Mouse (Mus musculus): ENCODE measurements at regions not wholly inside any gene's neighbourhood (a gene's known extent, or its start where the extent isn't known, plus 50 kb on each side); places are given as distances from the start of the nearest gene placed in this dataset.

GRCm38 (mm10) chr10:37615926-37616691, 477.4 kb upstream of the Marcks start:
- H3K27ac ChIP-seq (ENCODE audit: low read depth, low read length), result no peak overlapping the region
- no peaks in the 10 kb centered on the region for H3K27me3 ChIP-seq (ENCODE audit: control insufficient read depth, insufficient read depth, low read length)
- WGBS, result 68% methylated on average over 4 of the region's 4 CpGs
- ATAC-seq (ENCODE audit: low FRiP score) (0 out of 2 replicates have a peak, but pooled peaks have one; percentile 19), DNase-seq (ENCODE audit: low spot score, missing footprints) (peak; percentile 82)
- no peak overlapping the region for H3K4me3 ChIP-seq (ENCODE audit: low read depth, low read length)
- H3K4me1 ChIP-seq (ENCODE audit: control insufficient read depth, insufficient read depth, low read length), result peaks cover 3% of the 10 kb centered on the region; the same call in 1 of the 2 replicates
- H3K9ac ChIP-seq (ENCODE audit: low read length), result no peak overlapping the region
- H3K4me2 ChIP-seq, result no peak overlapping the region
- no peaks in the 10 kb centered on the region for H3K36me3 ChIP-seq (ENCODE audit: control insufficient read depth, insufficient read depth, low read length)
- no peaks in the 10 kb centered on the region for H3K9me3 ChIP-seq (ENCODE audit: control insufficient read depth, low read length)

DNA sequence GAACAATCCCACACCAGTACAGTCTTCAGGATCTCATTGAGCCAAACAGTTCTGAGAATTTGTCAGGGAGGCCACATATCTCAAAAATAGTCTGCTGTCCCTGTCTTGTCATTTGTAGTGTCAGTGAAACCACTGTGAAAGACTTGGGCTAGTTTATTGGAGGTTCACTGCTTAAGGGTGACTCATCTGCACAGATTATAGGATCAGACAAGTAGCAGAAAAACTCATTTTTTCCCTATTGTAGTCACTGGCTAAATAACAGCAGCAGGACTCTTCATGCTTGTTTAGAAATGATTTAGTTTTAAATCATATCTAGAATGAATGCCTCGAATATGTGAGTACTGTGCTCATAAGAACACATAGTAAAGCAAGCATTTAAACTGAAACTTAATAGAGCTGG, 475.2 kb upstream of the Marcks start:
- no peaks in the 10 kb centered on the region for H3K27me3 ChIP-seq (ENCODE audit: control insufficient read depth, insufficient read depth, low read length)
- no peaks in the 10 kb centered on the region for H3K9me3 ChIP-seq (ENCODE audit: control insufficient read depth, low read length)
- H3K9ac ChIP-seq (ENCODE audit: low read length), result no peak overlapping the region
- peaks cover 3% of the 10 kb centered on the region; the same call in 1 of the 2 replicates for H3K4me1 ChIP-seq (ENCODE audit: control insufficient read depth, insufficient read depth, low read length)
- no peak overlapping the region for H3K4me3 ChIP-seq (ENCODE audit: low read depth, low read length)
- peak; percentile 59 for DNase-seq (ENCODE audit: low spot score, missing footprints)
- H3K27ac ChIP-seq (ENCODE audit: low read depth, low read length), result no peak overlapping the region
- H3K4me2 ChIP-seq, result no peak overlapping the region
- no peaks in the 10 kb centered on the region for H3K36me3 ChIP-seq (ENCODE audit: control insufficient read depth, insufficient read depth, low read length)
- no peak for ATAC-seq (ENCODE audit: low FRiP score)
- WGBS, result 70% methylated on average over 1 of the region's 1 CpGs

DNA sequence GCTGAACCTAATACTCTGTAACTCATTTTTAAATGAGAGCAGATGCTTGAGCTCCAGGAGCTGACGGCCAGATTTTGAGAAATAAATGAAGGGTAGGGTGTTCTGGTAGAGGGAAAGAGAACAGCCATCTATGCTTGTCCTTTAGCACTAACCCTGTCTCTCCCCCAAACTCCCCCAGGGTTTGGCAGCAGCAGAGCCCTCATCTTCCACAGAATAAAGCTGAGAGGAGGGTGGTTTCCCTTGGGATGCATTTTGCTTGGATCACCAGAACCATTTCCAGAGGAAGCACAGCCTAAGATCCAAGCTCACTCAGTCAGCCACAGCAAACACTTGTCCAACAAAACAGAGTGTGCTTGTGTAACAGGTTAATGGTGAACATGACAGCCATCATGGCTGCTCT, 464.8 kb upstream of the Marcks start:
- ATAC-seq (ENCODE audit: low FRiP score) (no peak), DNase-seq (ENCODE audit: low spot score, missing footprints) (peak; percentile 47)
- H3K4me2 ChIP-seq, result no peak overlapping the region
- no peaks in the 10 kb centered on the region for H3K9me3 ChIP-seq (ENCODE audit: control insufficient read depth, low read length)
- H3K27ac ChIP-seq (ENCODE audit: low read depth, low read length), result no peak overlapping the region
- 72% methylated on average over 1 of the region's 1 CpGs for WGBS
- H3K9ac ChIP-seq (ENCODE audit: low read length), result no peak overlapping the region
- no peak overlapping the region for H3K4me3 ChIP-seq (ENCODE audit: low read depth, low read length)
- H3K4me1 ChIP-seq (ENCODE audit: control insufficient read depth, insufficient read depth, low read length), result no peaks in the 10 kb centered on the region
- H3K27me3 ChIP-seq (ENCODE audit: control insufficient read depth, insufficient read depth, low read length), result no peaks in the 10 kb centered on the region
- H3K36me3 ChIP-seq (ENCODE audit: control insufficient read depth, insufficient read depth, low read length), result no peaks in the 10 kb centered on the region

- Histone ChIP-seq H3K4me1 (ENCODE audit: control insufficient read depth, insufficient read depth, low read length) (no peaks in the 10 kb centered on the region), H3K36me3 (ENCODE audit: control insufficient read depth, insufficient read depth, low read length) (no peaks in the 10 kb centered on the region), H3K27ac (ENCODE audit: low read depth, low read length) (no peak overlapping the region), H3K4me2 (no peak overlapping the region), H3K4me3 (ENCODE audit: low read depth, low read length) (no peak overlapping the region), H3K9me3 (ENCODE audit: control insufficient read depth, low read length) (no peaks in the 10 kb centered on the region), H3K9ac (ENCODE audit: low read length) (no peak overlapping the region), H3K27me3 (ENCODE audit: control insufficient read depth, insufficient read depth, low read length) (no peaks in the 10 kb centered on the region)
- ATAC-seq (ENCODE audit: low FRiP score), result no peak
- 82% methylated on average over 2 of the region's 2 CpGs for WGBS
- no peak for DNase-seq (ENCODE audit: low spot score, missing footprints)
These were observed 464.2 kb upstream of the Marcks start for GRCm38 (mm10) chr10:37602936-37603335.

DNA sequence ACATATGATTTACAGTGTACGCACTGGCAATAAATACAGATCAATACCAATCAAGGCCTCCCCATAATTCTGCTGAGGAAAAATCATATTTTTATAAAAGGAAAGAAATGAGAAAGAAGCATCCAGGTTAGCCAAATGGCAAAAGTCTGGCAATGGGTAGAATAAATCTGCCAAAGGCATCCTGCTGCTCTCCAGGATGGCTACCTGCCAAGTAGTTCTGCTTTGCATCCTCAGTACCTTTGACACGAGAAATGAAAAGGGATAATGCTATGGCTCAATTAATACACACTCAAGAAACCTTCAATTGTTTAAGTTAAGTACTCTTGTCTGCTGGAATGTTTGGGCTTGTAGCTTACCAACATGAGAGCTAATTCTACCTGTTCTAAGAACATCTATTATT, 451.2 kb upstream of the Marcks start:
- ATAC-seq (ENCODE audit: low FRiP score) (no peak), DNase-seq (ENCODE audit: low spot score, missing footprints) (no peak)
- H3K9ac ChIP-seq (ENCODE audit: low read length), result no peak overlapping the region
- H3K27me3 ChIP-seq (ENCODE audit: control insufficient read depth, insufficient read depth, low read length), result no peaks in the 10 kb centered on the region
- H3K9me3 ChIP-seq (ENCODE audit: control insufficient read depth, low read length), result no peaks in the 10 kb centered on the region
- no peak overlapping the region for H3K27ac ChIP-seq (ENCODE audit: low read depth, low read length)
- H3K36me3 ChIP-seq (ENCODE audit: control insufficient read depth, insufficient read depth, low read length), result no peaks in the 10 kb centered on the region
- WGBS, result 77% methylated on average over 2 of the region's 2 CpGs
- no peak overlapping the region for H3K4me3 ChIP-seq (ENCODE audit: low read depth, low read length)
- no peaks in the 10 kb centered on the region for H3K4me1 ChIP-seq (ENCODE audit: control insufficient read depth, insufficient read depth, low read length)
- no peak overlapping the region for H3K4me2 ChIP-seq

DNA sequence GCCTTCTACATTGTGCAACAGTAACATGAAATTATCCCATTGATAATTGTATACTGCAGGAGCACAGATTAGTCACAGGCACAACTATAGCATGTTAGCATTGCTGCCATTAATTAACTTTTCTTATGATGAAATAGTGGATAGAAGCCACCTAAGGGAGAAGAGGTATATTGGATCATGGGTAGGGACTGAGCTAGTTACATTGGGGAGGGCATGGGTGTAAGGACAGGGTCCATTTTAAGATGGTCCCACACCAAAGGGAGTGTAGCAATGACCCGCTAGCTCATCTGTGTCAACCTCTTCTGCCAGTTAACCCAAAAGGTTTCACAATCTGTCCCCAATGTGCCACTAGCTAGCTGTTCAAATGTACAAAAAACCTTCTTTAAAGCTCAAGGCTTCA, 450.3 kb upstream of the Marcks start:
- ATAC-seq (ENCODE audit: low FRiP score) (no peak), DNase-seq (ENCODE audit: low spot score, missing footprints) (no peak)
- no peak overlapping the region for H3K4me2 ChIP-seq
- H3K9ac ChIP-seq (ENCODE audit: low read length), result no peak overlapping the region
- H3K4me1 ChIP-seq (ENCODE audit: control insufficient read depth, insufficient read depth, low read length), result no peaks in the 10 kb centered on the region
- WGBS, result 95% methylated on average over 1 of the region's 1 CpGs
- no peaks in the 10 kb centered on the region for H3K27me3 ChIP-seq (ENCODE audit: control insufficient read depth, insufficient read depth, low read length)
- H3K4me3 ChIP-seq (ENCODE audit: low read depth, low read length), result no peak overlapping the region
- H3K36me3 ChIP-seq (ENCODE audit: control insufficient read depth, insufficient read depth, low read length), result no peaks in the 10 kb centered on the region
- H3K9me3 ChIP-seq (ENCODE audit: control insufficient read depth, low read length), result no peaks in the 10 kb centered on the region
- no peak overlapping the region for H3K27ac ChIP-seq (ENCODE audit: low read depth, low read length)

- Histone ChIP-seq H3K4me1 (ENCODE audit: control insufficient read depth, insufficient read depth, low read length) (no peaks in the 10 kb centered on the region), H3K36me3 (ENCODE audit: control insufficient read depth, insufficient read depth, low read length) (no peaks in the 10 kb centered on the region), H3K27ac (ENCODE audit: low read depth, low read length) (no peak overlapping the region), H3K4me2 (no peak overlapping the region), H3K9ac (ENCODE audit: low read length) (no peak overlapping the region), H3K4me3 (ENCODE audit: low read depth, low read length) (no peak overlapping the region), H3K9me3 (ENCODE audit: control insufficient read depth, low read length) (no peaks in the 10 kb centered on the region), H3K27me3 (ENCODE audit: control insufficient read depth, insufficient read depth, low read length) (no peaks in the 10 kb centered on the region)
- no peak for ATAC-seq (ENCODE audit: low FRiP score)
- 86% methylated on average over 2 of the region's 2 CpGs for WGBS
- DNase-seq (ENCODE audit: low spot score, missing footprints), result peak; percentile 28
These were observed 432.5 kb upstream of the Marcks start for GRCm38 (mm10) chr10:37571171-37571570.

DNA sequence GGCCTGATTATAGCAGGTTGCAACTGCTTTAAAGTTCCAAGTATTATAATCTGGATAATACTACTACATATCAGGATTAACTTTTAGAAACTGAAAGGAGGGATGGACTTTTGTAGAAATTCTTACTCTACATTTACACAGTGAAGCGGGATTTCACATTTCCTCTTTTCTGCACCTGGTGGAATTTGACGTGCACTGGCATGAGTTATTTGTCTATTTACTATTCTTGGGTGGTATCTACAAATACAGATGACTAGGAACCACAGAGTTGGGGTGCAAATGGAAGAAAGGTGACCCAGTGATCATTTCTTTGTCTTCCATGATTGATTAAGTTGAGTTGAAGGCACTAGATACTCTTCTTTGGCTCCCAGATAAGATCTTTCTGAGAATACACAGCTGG, 423.0 kb upstream of the Marcks start:
- 93% methylated on average over 2 of the region's 2 CpGs for WGBS
- Histone ChIP-seq H3K9me3 (ENCODE audit: control insufficient read depth, low read length) (no peaks in the 10 kb centered on the region), H3K9ac (ENCODE audit: low read length) (no peak overlapping the region), H3K36me3 (ENCODE audit: control insufficient read depth, insufficient read depth, low read length) (no peaks in the 10 kb centered on the region), H3K4me2 (no peak overlapping the region), H3K4me3 (ENCODE audit: low read depth, low read length) (no peak overlapping the region), H3K27ac (ENCODE audit: low read depth, low read length) (no peak overlapping the region), H3K4me1 (ENCODE audit: control insufficient read depth, insufficient read depth, low read length) (no peaks in the 10 kb centered on the region), H3K27me3 (ENCODE audit: control insufficient read depth, insufficient read depth, low read length) (no peaks in the 10 kb centered on the region)
- DNase-seq (ENCODE audit: low spot score, missing footprints), result peak; percentile 1
- ATAC-seq (ENCODE audit: low FRiP score), result no peak

GRCm38 (mm10) chr10:37549446-37549845, 410.7 kb upstream of the Marcks start:
- Histone ChIP-seq H3K27me3 (ENCODE audit: control insufficient read depth, insufficient read depth, low read length) (no peaks in the 10 kb centered on the region), H3K4me2 (no peak overlapping the region), H3K36me3 (ENCODE audit: control insufficient read depth, insufficient read depth, low read length) (no peaks in the 10 kb centered on the region), H3K9me3 (ENCODE audit: control insufficient read depth, low read length) (no peaks in the 10 kb centered on the region), H3K4me3 (ENCODE audit: low read depth, low read length) (no peak overlapping the region), H3K27ac (ENCODE audit: low read depth, low read length) (no peak overlapping the region), H3K9ac (ENCODE audit: low read length) (no peak overlapping the region), H3K4me1 (ENCODE audit: control insufficient read depth, insufficient read depth, low read length) (no peaks in the 10 kb centered on the region)
- WGBS, result 94% methylated on average over 2 of the region's 2 CpGs
- ATAC-seq (ENCODE audit: low FRiP score), result no peak
- DNase-seq (ENCODE audit: low spot score, missing footprints), result no peak
